Mouse (Mus musculus) lung, adult 2 months (tissue): Measurements from ENCODE around the gene Eif2ak3.

Source experiments
- CTCF ChIP-seq: fragments of 200-500 bp; IDR thresholded peaks from 2 replicates; pipeline ENCODE4 v1.5.1; 2011; ENCODE audit warnings: mild to moderate bottlenecking, low read length, control low read depth; ENCODE audit not compliant: insufficient read depth
- POLR2A ChIP-seq: fragments of 200-500 bp; IDR thresholded peaks from 2 replicates; pipeline ENCODE4 v1.6.1; 2011; ENCODE audit warnings: low read depth, mild to moderate bottlenecking, control low read depth, low read length, borderline replicate concordance; ENCODE audit errors: extremely low read depth

DNA sequence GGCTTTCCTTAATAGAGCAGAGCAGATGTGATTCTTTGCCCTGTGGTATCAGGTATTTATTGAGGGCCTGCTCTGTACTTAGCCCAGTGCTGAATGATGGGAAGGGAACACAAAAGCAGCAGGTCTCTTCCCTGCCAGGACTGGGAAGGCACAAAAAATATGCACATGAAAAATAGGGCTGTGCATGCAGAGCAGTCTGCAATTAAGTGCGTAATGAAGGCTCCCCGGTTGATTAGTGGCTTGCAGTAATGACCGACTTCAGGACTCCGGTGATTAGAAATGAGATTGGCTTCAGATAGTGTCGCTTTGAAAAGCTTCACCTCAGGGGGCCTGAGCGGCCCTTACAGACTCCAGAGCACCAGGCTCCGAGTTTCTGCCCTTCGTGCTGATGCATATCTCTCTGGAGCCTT, 55.3 kb downstream of the Eif2ak3 start:
- TF ChIP-seq CTCF: no peak
- no peak for TF ChIP-seq POLR2A
